Mouse (Mus musculus): ENCODE measurements at regions not wholly inside any gene's neighbourhood (a gene's known extent, or its start where the extent isn't known, plus 50 kb on each side); places are given as distances from the start of the nearest gene placed in this dataset.

DNA sequence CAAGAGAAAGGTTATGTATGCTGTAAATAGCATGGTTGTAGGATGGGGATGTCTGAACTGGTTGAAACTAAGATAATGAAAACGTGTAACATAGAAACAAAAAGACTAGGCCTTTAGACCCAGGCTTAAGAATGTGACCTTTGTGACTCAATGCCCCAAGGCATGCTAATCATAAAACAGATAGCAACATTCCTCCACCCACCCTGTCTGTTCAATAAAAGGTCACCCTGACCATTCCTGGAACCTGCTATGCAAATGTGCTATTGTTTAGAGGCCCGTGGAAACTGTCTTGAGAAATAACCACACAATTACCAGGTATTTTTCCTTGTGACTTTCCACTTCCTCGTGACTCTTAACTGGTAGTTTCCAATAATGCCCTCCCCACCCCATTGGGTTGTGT is 288.3 kb upstream of the Alcam start:
- DNase-seq: no peak

DNA sequence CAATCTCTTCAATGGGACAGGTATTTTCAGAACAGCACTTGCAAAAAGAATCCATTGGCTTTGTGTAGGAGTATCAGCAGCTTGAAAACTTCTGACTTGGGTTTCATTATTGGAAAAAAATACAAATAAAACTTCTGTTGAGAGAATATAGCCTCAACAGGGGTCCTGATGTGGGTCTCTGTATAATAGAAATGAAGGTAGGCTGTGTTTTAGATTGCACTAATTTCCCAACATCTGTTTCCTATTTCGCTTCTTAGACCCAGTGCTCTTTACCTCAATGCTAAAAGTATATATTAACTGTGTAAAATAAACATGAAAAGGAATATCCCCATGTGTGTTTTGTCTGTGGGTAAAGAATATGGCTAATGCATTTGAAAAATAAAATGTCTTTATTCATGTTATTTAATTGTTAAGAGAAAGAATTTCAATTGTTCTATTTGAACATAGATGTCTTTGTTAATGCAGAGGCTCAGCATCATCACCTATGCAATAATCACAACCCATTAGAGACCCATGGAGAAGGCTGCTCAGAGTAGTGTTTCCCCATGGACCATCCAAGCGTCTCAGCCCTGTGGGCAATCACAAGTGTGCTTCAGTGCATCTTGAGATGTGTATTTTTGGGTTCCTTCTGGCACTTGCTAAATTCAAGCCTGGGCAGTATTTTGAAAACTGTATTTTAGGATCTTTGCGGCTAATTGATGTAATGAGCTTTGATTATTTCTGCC is 272.4 kb upstream of the Alcam start:
- no peak for DNase-seq

- DNase-seq: no peak
Measured at GRCm38 (mm10) chr16:52718231-52718932, 264.5 kb upstream of the Alcam start.

DNA sequence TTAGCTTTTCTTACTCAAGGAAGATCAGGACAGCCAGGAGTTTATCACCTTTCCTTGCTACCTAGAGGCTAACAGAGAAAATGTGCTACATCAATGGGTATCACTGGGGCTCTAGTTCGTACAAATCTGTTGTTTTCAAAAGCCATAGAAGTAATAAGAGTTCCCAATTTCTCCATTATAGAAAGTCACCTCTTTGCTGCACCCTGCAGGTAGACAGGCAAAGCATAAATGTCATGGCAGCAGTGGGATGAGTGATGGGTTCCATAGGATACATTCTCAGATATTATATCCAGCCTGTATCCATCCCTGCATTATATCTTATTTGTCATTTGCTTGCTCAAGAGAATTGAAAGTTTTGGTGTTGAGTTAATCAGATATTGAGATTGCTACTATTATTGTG is 236.4 kb upstream of the Alcam start:
- DNase-seq: no peak

DNA sequence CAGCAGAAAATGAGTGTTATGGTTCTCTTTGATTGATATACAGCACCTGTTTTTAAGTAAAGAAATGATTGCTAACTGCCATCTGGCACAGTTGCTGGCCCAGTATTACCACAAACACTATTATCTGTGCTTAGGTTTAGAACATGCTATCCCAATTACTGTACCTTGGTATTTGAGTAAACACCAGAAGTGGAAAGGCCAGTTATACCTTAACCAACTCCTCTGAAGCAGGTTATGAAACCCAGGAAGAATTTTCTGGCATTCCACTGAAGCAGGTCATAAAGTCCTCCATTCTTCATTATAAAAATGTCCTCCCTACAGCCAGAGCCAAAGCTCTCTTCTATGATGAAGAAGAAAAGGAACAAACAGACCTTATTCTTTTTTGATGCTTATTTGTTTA is 201.0 kb upstream of the Alcam start:
- DNase-seq: no peak

Measured in liver (tissue).